Mouse (Mus musculus) neural tube, embryonic 14.5 days (tissue): ENCODE measurements at regions not wholly inside any gene's neighbourhood (a gene's known extent, or its start where the extent isn't known, plus 50 kb on each side); places are given as distances from the start of the nearest gene placed in this dataset.
"Not testable (repeated sequence)": the region's sequence is repeated elsewhere in the genome, so short reads cannot be mapped to it uniquely, and the experiment has no call there.

Experiments used
- ATAC-seq: fragments of 200-750 bp; cut with Nextera tagmentation; 2 replicates; pipeline ENCODE4 v1.8.0; 2017; ENCODE audit warnings: low read depth, mild to moderate bottlenecking, moderate TSS enrichment, moderate library complexity
- H3K27ac ChIP-seq: fragments of 300-500 bp; sonication (generic); 2 replicates; pipeline ENCODE4 v1.5.1; 2014; ENCODE audit warnings: low read depth, mild to moderate bottlenecking, control low read depth, low read length, moderate library complexity, mixed read lengths
- H3K27me3 ChIP-seq: fragments of 300-500 bp; sonication (generic); 2 replicates; pipeline ENCODE4 v1.6.1; 2014; ENCODE audit warnings: low read length; ENCODE audit not compliant: control insufficient read depth, insufficient read depth
- H3K36me3 ChIP-seq: fragments of 300-500 bp; sonication (generic); 2 replicates; pipeline ENCODE4 v1.6.1; 2014; ENCODE audit warnings: low read length, mixed read lengths; ENCODE audit not compliant: control insufficient read depth, insufficient read depth
- H3K4me1 ChIP-seq: fragments of 300-500 bp; sonication (generic); 2 replicates; pipeline ENCODE4 v1.6.1; 2014; ENCODE audit warnings: low read length; ENCODE audit not compliant: control insufficient read depth, insufficient read depth
- H3K4me2 ChIP-seq: fragments of 300-500 bp; sonication (generic); 2 replicates; pipeline ENCODE4 v1.6.1; 2014; ENCODE audit warnings: mild to moderate bottlenecking, low read depth, low read length, control low read depth
- H3K4me3 ChIP-seq: fragments of 300-500 bp; sonication (generic); 2 replicates; pipeline ENCODE4 v1.5.1; 2014; ENCODE audit warnings: low read depth, low read length, control low read depth, mixed read lengths
- H3K9ac ChIP-seq: fragments of 300-500 bp; sonication (generic); replicated peaks from 2 replicates; pipeline ENCODE4 v1.6.1; 2014; ENCODE audit warnings: low read depth, mild to moderate bottlenecking, control low read depth, low read length, mixed read lengths
- H3K9me3 ChIP-seq: fragments of 300-500 bp; sonication (generic); 2 replicates; pipeline ENCODE4 v1.6.1; 2016; ENCODE audit warnings: low read length; ENCODE audit not compliant: control insufficient read depth
- WGBS: fragments of 180-500 bp; shearing (Covaris S2); extraction: QIAGEN DNeasy Blood & Tissue Kit; methylation state at CpG from one replicate; pipeline ENCODE4 v1.1.7; 2014; 5-methylcytosine and 5-hydroxymethylcytosine counted together

- ATAC-seq: no peak
- H3K27ac ChIP-seq: no peak overlapping the region
- H3K27me3 ChIP-seq: no peaks in the 10 kb centered on the region
- H3K36me3 ChIP-seq: no peaks in the 10 kb centered on the region
- WGBS: 96% methylated on average over 7 of the region's 7 CpGs
- H3K4me1 ChIP-seq: no peaks in the 10 kb centered on the region
- no peak overlapping the region for H3K9ac ChIP-seq
- H3K4me2 ChIP-seq: no peak overlapping the region
- no peak overlapping the region for H3K4me3 ChIP-seq
- H3K9me3 ChIP-seq: no peaks in the 10 kb centered on the region
Measured at GRCm38 (mm10) chr10:96696571-96696970, 79.8 kb downstream of the Btg1 start.

GRCm38 (mm10) chr10:96697781-96698180, 81.0 kb downstream of the Btg1 start:
- H3K4me3 ChIP-seq: no peak overlapping the region
- 67% methylated on average over 3 of the region's 3 CpGs for WGBS
- H3K27me3 ChIP-seq: no peaks in the 10 kb centered on the region
- ATAC-seq: no peak
- H3K36me3 ChIP-seq: no peaks in the 10 kb centered on the region
- H3K9ac ChIP-seq: no peak overlapping the region
- H3K4me1 ChIP-seq: no peaks in the 10 kb centered on the region
- no peak overlapping the region for H3K4me2 ChIP-seq
- no peak overlapping the region for H3K27ac ChIP-seq
- H3K9me3 ChIP-seq: no peaks in the 10 kb centered on the region

- H3K27me3 ChIP-seq: no peaks in the 10 kb centered on the region
- H3K4me1 ChIP-seq: no peaks in the 10 kb centered on the region
- H3K4me2 ChIP-seq: no peak overlapping the region
- H3K36me3 ChIP-seq: no peaks in the 10 kb centered on the region
- no peak overlapping the region for H3K27ac ChIP-seq
- no peaks in the 10 kb centered on the region for H3K9me3 ChIP-seq
- 97% methylated on average over 4 of the region's 4 CpGs for WGBS
- ATAC-seq: no peak
- H3K4me3 ChIP-seq: no peak overlapping the region
- no peak overlapping the region for H3K9ac ChIP-seq
Measured at GRCm38 (mm10) chr10:96706656-96707055, 89.8 kb downstream of the Btg1 start.

GRCm38 (mm10) chr10:96708471-96708870, 91.7 kb downstream of the Btg1 start:
- no peak overlapping the region for H3K9ac ChIP-seq
- H3K4me2 ChIP-seq: no peak overlapping the region
- H3K4me1 ChIP-seq: no peaks in the 10 kb centered on the region
- H3K27me3 ChIP-seq: no peaks in the 10 kb centered on the region
- no peak overlapping the region for H3K4me3 ChIP-seq
- WGBS: 91% methylated on average over 2 of the region's 2 CpGs
- no peak for ATAC-seq
- H3K9me3 ChIP-seq: no peaks in the 10 kb centered on the region
- H3K27ac ChIP-seq: no peak overlapping the region
- H3K36me3 ChIP-seq: no peaks in the 10 kb centered on the region

- no peak for ATAC-seq
- H3K4me3 ChIP-seq: no peak overlapping the region
Measured at GRCm38 (mm10) chr10:96709698-96710356, 93.0 kb downstream of the Btg1 start.

GRCm38 (mm10) chr10:96711993-96712392, 95.2 kb downstream of the Btg1 start:
- 77% methylated on average over 2 of the region's 2 CpGs for WGBS
- H3K27me3 ChIP-seq: no peaks in the 10 kb centered on the region
- no peaks in the 10 kb centered on the region for H3K4me1 ChIP-seq
- H3K27ac ChIP-seq: no peak overlapping the region
- no peak overlapping the region for H3K4me3 ChIP-seq
- H3K9me3 ChIP-seq: no peaks in the 10 kb centered on the region
- H3K9ac ChIP-seq: no peak overlapping the region
- H3K4me2 ChIP-seq: no peak overlapping the region
- no peaks in the 10 kb centered on the region for H3K36me3 ChIP-seq
- ATAC-seq: no peak

More at GRCm38 (mm10) chr10:96709698-96710356, 93.0 kb downstream of the Btg1 start:
- no peaks in the 10 kb centered on the region for H3K36me3 ChIP-seq
- no peaks in the 10 kb centered on the region for H3K4me1 ChIP-seq
- no peak overlapping the region for H3K27ac ChIP-seq
- H3K9ac ChIP-seq: no peak overlapping the region
- no peak overlapping the region for H3K4me2 ChIP-seq
- no peaks in the 10 kb centered on the region for H3K9me3 ChIP-seq
- WGBS: 87% methylated on average over 13 of the region's 13 CpGs
- H3K27me3 ChIP-seq: no peaks in the 10 kb centered on the region

- Histone ChIP-seq H3K4me2 (no peak overlapping the region), H3K4me3 (no peak overlapping the region), H3K9me3 (no peaks in the 10 kb centered on the region), H3K27ac (no peak overlapping the region), H3K4me1 (no peaks in the 10 kb centered on the region), H3K27me3 (no peaks in the 10 kb centered on the region), H3K36me3 (no peaks in the 10 kb centered on the region), H3K9ac (no peak overlapping the region)
- WGBS: 85% methylated on average over 2 of the region's 2 CpGs
- no peak for ATAC-seq
Measured at GRCm38 (mm10) chr10:96714702-96715101, 97.9 kb downstream of the Btg1 start.

- Histone ChIP-seq H3K9me3 (no peaks in the 10 kb centered on the region), H3K27ac (no peak overlapping the region), H3K4me2 (no peak overlapping the region), H3K4me3 (no peak overlapping the region), H3K36me3 (no peaks in the 10 kb centered on the region), H3K27me3 (no peaks in the 10 kb centered on the region), H3K4me1 (no peaks in the 10 kb centered on the region), H3K9ac (no peak overlapping the region)
- ATAC-seq: peak; percentile 51; the same call in 1 of the 2 replicates
- WGBS: 34% methylated on average over 7 of the region's 7 CpGs
Measured at GRCm38 (mm10) chr10:96717281-96717680, 100.5 kb downstream of the Btg1 start.

- H3K4me1 ChIP-seq, H3K4me3 ChIP-seq, H3K9ac ChIP-seq, H3K4me2 ChIP-seq, H3K27me3 ChIP-seq, H3K36me3 ChIP-seq, H3K27ac ChIP-seq, ATAC-seq, H3K9me3 ChIP-seq: not testable (repeated sequence)
- WGBS: 96% methylated on average over 7 of the region's 7 CpGs
Measured at GRCm38 (mm10) chr10:96718706-96719105, 101.9 kb downstream of the Btg1 start.
